Mouse (Mus musculus) limb, embryonic 13.5 days (tissue): ENCODE data around the gene Rab11fip2. TPM values are rescaled to one million over a fixed set of nuclear protein-coding genes. Genes with fewer than 3 reads are reported as not detected.

Experiments
- ATAC-seq: fragments of 200-750 bp; cut with Nextera tagmentation; 2 replicates; pipeline ENCODE4 v1.8.0; 2017; ENCODE audit warnings: low read depth, moderate number of reproducible peaks, moderate TSS enrichment; ENCODE audit not compliant: low FRiP score
- H3K27ac ChIP-seq: fragments of 300-500 bp; sonication (generic); 2 replicates; pipeline ENCODE4 v1.5.1; 2015; ENCODE audit warnings: inconsistent platforms, mild to moderate bottlenecking, moderate library complexity
- H3K27me3 ChIP-seq: fragments of 300-500 bp; sonication (generic); 2 replicates; pipeline ENCODE4 v1.6.1; 2015; ENCODE audit warnings: mild to moderate bottlenecking, inconsistent platforms
- H3K36me3 ChIP-seq: fragments of 300-500 bp; sonication (generic); 2 replicates; pipeline ENCODE4 v1.6.1; 2015; ENCODE audit warnings: inconsistent platforms, mild to moderate bottlenecking, moderate library complexity
- H3K4me1 ChIP-seq: fragments of 300-500 bp; sonication (generic); 2 replicates; pipeline ENCODE4 v1.6.1; 2015; ENCODE audit warnings: inconsistent platforms
- H3K4me2 ChIP-seq: fragments of 300-500 bp; sonication (generic); replicated peaks from 2 replicates; pipeline ENCODE4 v1.6.1; 2015; ENCODE audit warnings: inconsistent platforms, mild to moderate bottlenecking, moderate library complexity
- H3K4me3 ChIP-seq: fragments of 300-500 bp; sonication (generic); 2 replicates; pipeline ENCODE4 v1.5.1; 2015; ENCODE audit warnings: moderate library complexity, mild to moderate bottlenecking, inconsistent platforms
- H3K9ac ChIP-seq: fragments of 300-500 bp; sonication (generic); 2 replicates; pipeline ENCODE4 v1.6.1; 2015; ENCODE audit warnings: mild to moderate bottlenecking, inconsistent platforms
- H3K9me3 ChIP-seq: fragments of 300-500 bp; sonication (generic); 2 replicates; pipeline ENCODE4 v1.6.1; 2016; ENCODE audit warnings: inconsistent platforms
- WGBS: fragments of 180-500 bp; shearing (Covaris S2); methylation state at CpG from one replicate; pipeline ENCODE4 v1.1.7; 2015; 5-methylcytosine and 5-hydroxymethylcytosine counted together
- polyA plus RNA-seq: library from polyadenylated mRNA; unstranded; fragments of >200 nt; fragmentation: Nextera tagmentation; extraction: Ambion mirVana; gene quantifications from 2 replicates; pipeline ENCODE4 v1.2.1, GENCODE M21; 2015

The Rab11fip2 gene
- polyA plus RNA-seq = 7.8 and 8.1 TPM in 2 replicates

- under 1% methylated on average over 52 of the region's 72 CpGs for WGBS
- Histone ChIP-seq H3K9me3 (no peaks in the 10 kb centered on the region), H3K27ac (peak within 1 kb of the TSS; percentile 88), H3K9ac (peak within 1 kb of the TSS; percentile 90), H3K4me2 (peak within 1 kb of the TSS; percentile 77), H3K36me3 (no peaks in the 10 kb centered on the region), H3K4me1 (peaks cover 33% of the 10 kb centered on the region), H3K4me3 (peak within 1 kb of the TSS; percentile 78), H3K27me3 (no peaks in the 10 kb centered on the region)
- ATAC-seq = peak; percentile 93
Measured at GRCm38 (mm10) chr19:59943322-59943871, at the start of gene Rab11fip2. Gene Rab11fip2 (minus strand): TSS chr19:59943654.

- no peak overlapping the region for H3K4me3 ChIP-seq
- peaks cover 13% of the 10 kb centered on the region for H3K27me3 ChIP-seq
- no peaks in the 10 kb centered on the region for H3K4me1 ChIP-seq
- no peaks in the 10 kb centered on the region for H3K9me3 ChIP-seq
- H3K9ac ChIP-seq = no peak overlapping the region
- no peak for ATAC-seq
- 84% methylated on average over 1 of the region's 1 CpGs for WGBS
- no peak overlapping the region for H3K4me2 ChIP-seq
- H3K36me3 ChIP-seq = no peaks in the 10 kb centered on the region
- H3K27ac ChIP-seq = no peak overlapping the region
Measured at GRCm38 (mm10) chr19:59981588-59981987, 38.1 kb upstream of the Rab11fip2 start.

DNA sequence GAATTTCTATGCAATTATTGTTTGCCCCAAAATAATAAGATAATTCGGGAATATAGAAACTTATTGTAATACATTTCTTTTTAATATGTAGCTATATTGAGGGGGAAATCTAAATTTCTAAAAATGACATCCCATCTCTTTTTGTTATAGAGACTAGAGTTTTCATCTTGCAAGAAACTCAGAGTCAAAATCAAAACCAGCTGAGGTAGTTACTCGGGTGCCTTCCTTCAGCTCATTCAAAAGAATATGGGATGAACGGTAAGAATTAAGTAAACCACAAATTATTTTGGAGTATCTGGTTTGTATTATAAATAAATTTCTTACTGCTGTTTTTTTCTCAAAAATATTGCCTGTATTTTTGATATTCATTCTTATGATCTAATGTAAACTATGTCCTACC is 11.5 kb upstream of the Rab11fip2 start:
- 38% methylated on average over 3 of the region's 3 CpGs for WGBS
- Histone ChIP-seq H3K36me3 (no peaks in the 10 kb centered on the region), H3K9ac (no peak overlapping the region), H3K4me2 (no peak overlapping the region), H3K27me3 (peaks cover 5% of the 10 kb centered on the region; the same call in 1 of the 2 replicates), H3K4me1 (0 out of 2 replicates have a peak, but pooled peaks cover 5% of the 10 kb centered on the region), H3K27ac (no peak overlapping the region), H3K4me3 (no peak overlapping the region), H3K9me3 (no peaks in the 10 kb centered on the region)
- ATAC-seq = no peak

DNA sequence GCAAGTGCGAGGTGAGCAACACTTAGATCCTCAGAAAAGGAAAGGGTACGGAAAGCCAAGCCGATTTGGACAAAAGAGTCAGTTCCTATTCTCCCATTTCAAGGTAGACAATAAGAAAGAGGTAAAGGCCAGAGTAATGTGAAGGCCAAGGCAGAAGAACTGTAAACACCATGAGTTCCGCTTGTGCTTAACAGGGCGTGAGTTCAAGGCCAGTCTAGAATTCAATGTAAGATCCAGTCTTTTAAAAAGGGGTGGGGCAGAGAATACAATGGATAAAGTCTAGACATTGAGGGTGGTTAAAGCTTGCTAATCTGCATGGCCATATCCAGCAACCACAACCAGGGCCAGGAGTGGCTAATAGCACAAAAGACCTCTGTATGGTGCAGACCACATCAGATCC is 6.3 kb upstream of the Rab11fip2 start:
- 78% methylated on average over 5 of the region's 5 CpGs for WGBS
- H3K36me3 ChIP-seq = no peaks in the 10 kb centered on the region
- H3K4me3 ChIP-seq = no peak overlapping the region
- H3K9ac ChIP-seq = no peak overlapping the region
- H3K4me2 ChIP-seq = no peak overlapping the region
- H3K4me1 ChIP-seq = 0 out of 2 replicates have a peak, but pooled peaks cover 5% of the 10 kb centered on the region
- H3K27ac ChIP-seq = no peak overlapping the region
- no peak for ATAC-seq
- H3K27me3 ChIP-seq = no peaks in the 10 kb centered on the region
- H3K9me3 ChIP-seq = no peaks in the 10 kb centered on the region

- Histone ChIP-seq H3K36me3 (no peaks in the 10 kb centered on the region), H3K4me3 (peak overlapping the region; percentile 78), H3K4me1 (peaks cover 33% of the 10 kb centered on the region), H3K9me3 (no peaks in the 10 kb centered on the region), H3K9ac (peak overlapping the region; percentile 90), H3K4me2 (peak overlapping the region; percentile 77), H3K27me3 (no peaks in the 10 kb centered on the region), H3K27ac (peak overlapping the region; percentile 88)
- 2% methylated on average over 26 of the region's 27 CpGs for WGBS
- peak; percentile 74 for ATAC-seq
Measured at GRCm38 (mm10) chr19:59942716-59943321, 635 bp downstream of the Rab11fip2 start.

GRCm38 (mm10) chr19:59939711-59940110 is 3.7 kb downstream of the Rab11fip2 start:
- Histone ChIP-seq H3K4me3 (no peak overlapping the region; the same call in 1 of the 2 replicates), H3K27me3 (no peaks in the 10 kb centered on the region), H3K9ac (no peak overlapping the region), H3K4me1 (peaks cover 33% of the 10 kb centered on the region), H3K9me3 (no peaks in the 10 kb centered on the region), H3K36me3 (peaks cover 10% of the 10 kb centered on the region; the same call in 1 of the 2 replicates), H3K27ac (no peak overlapping the region), H3K4me2 (peak overlapping the region; percentile 39)
- 39% methylated on average over 5 of the region's 5 CpGs for WGBS
- no peak for ATAC-seq

GRCm38 (mm10) chr19:59932085-59932484 is 11.4 kb downstream of the Rab11fip2 start:
- ATAC-seq = no peak
- no peak overlapping the region for H3K9ac ChIP-seq
- 0 out of 2 replicates have a peak, but pooled peaks cover 3% of the 10 kb centered on the region for H3K4me1 ChIP-seq
- WGBS = 88% methylated on average over 10 of the region's 10 CpGs
- no peak overlapping the region for H3K4me2 ChIP-seq
- no peak overlapping the region for H3K27ac ChIP-seq
- no peak overlapping the region for H3K4me3 ChIP-seq
- H3K27me3 ChIP-seq = no peaks in the 10 kb centered on the region
- H3K36me3 ChIP-seq = peaks cover 13% of the 10 kb centered on the region
- H3K9me3 ChIP-seq = no peaks in the 10 kb centered on the region

- no peaks in the 10 kb centered on the region for H3K9me3 ChIP-seq
- no peaks in the 10 kb centered on the region for H3K27me3 ChIP-seq
- ATAC-seq = no peak
- no peak overlapping the region for H3K9ac ChIP-seq
- H3K4me3 ChIP-seq = no peak overlapping the region
- WGBS = 57% methylated on average over 4 of the region's 4 CpGs
- H3K4me1 ChIP-seq = 0 out of 2 replicates have a peak, but pooled peaks cover 3% of the 10 kb centered on the region
- no peak overlapping the region for H3K4me2 ChIP-seq
- H3K36me3 ChIP-seq = peaks cover 3% of the 10 kb centered on the region; the same call in 1 of the 2 replicates
- no peak overlapping the region for H3K27ac ChIP-seq
Measured at GRCm38 (mm10) chr19:59928672-59929071, 14.8 kb downstream of the Rab11fip2 start.

DNA sequence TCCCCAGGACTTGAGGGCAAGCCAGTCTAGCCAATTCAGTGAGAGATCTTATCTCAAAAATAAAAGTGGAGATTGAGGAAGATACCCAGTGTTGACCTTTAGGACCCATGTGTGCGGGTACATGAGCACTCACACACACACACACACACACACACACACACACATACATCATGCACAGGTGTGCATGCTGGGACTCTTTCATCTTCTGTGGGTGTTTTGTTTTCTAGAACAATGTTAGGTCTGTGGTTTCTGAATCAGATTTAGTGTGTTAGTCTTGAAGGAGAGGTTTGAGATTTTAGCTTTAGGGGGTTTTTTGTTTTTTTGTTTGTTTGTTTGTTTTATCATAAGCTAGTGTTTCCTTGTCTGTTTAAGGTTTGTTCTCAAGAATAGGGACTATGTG is 17.3 kb downstream of the Rab11fip2 start:
- Histone ChIP-seq H3K4me2 (no peak overlapping the region), H3K27ac (no peak overlapping the region), H3K9ac (no peak overlapping the region), H3K36me3 (no peaks in the 10 kb centered on the region), H3K4me3 (no peak overlapping the region), H3K4me1 (0 out of 2 replicates have a peak, but pooled peaks cover 8% of the 10 kb centered on the region), H3K9me3 (no peaks in the 10 kb centered on the region), H3K27me3 (no peaks in the 10 kb centered on the region)
- no peak for ATAC-seq
- WGBS = 84% methylated on average over 1 of the region's 1 CpGs

GRCm38 (mm10) chr19:59920846-59921245 is 22.6 kb downstream of the Rab11fip2 start:
- Histone ChIP-seq H3K4me1 (0 out of 2 replicates have a peak, but pooled peaks cover 5% of the 10 kb centered on the region), H3K9me3 (no peaks in the 10 kb centered on the region), H3K36me3 (no peaks in the 10 kb centered on the region), H3K27ac (no peak overlapping the region), H3K4me2 (no peak overlapping the region), H3K27me3 (no peaks in the 10 kb centered on the region), H3K4me3 (no peak overlapping the region), H3K9ac (no peak overlapping the region)
- ATAC-seq = no peak
- WGBS = 71% methylated on average over 3 of the region's 3 CpGs

GRCm38 (mm10) chr19:59917901-59918613 is 25.4 kb downstream of the Rab11fip2 start:
- no peak for ATAC-seq
- Histone ChIP-seq H3K4me2 (no peak overlapping the region), H3K9me3 (no peaks in the 10 kb centered on the region), H3K9ac (no peak overlapping the region), H3K4me1 (0 out of 2 replicates have a peak, but pooled peaks cover 5% of the 10 kb centered on the region), H3K27me3 (no peaks in the 10 kb centered on the region), H3K27ac (no peak overlapping the region), H3K4me3 (no peak overlapping the region), H3K36me3 (peaks cover 6% of the 10 kb centered on the region; the same call in 1 of the 2 replicates)
- WGBS = 73% methylated on average over 2 of the region's 2 CpGs

GRCm38 (mm10) chr19:59911554-59911953 is 31.9 kb downstream of the Rab11fip2 start:
- H3K9ac ChIP-seq = no peak overlapping the region
- 48% methylated on average over 4 of the region's 4 CpGs for WGBS
- no peaks in the 10 kb centered on the region for H3K9me3 ChIP-seq
- no peak overlapping the region for H3K27ac ChIP-seq
- H3K36me3 ChIP-seq = peaks cover 13% of the 10 kb centered on the region
- no peak overlapping the region for H3K4me3 ChIP-seq
- H3K27me3 ChIP-seq = no peaks in the 10 kb centered on the region
- no peak for ATAC-seq
- H3K4me2 ChIP-seq = no peak overlapping the region
- no peaks in the 10 kb centered on the region for H3K4me1 ChIP-seq
